Mouse (Mus musculus) liver, adult 10 weeks (tissue): ENCODE measurements around the gene Tbx5. TPM values are rescaled to one million over a fixed set of nuclear protein-coding genes. Genes with fewer than 3 reads are reported as not detected.

Experiments used
- polyA plus RNA-seq: library from polyadenylated mRNA; stranded (reverse); fragments of 350-450 nt; fragmentation: Illumina TruSeq; extraction: RNeasy Lipid Tissue Mini Kit (QIAGEN cat#74804); gene quantifications from one replicate; pipeline ENCODE4 v1.2.3, GENCODE M21; 2014; ENCODE audit warnings: low read depth, low replicate concordance

The Tbx5 gene
- not detected for polyA plus RNA-seq

GRCm38 (mm10) chr5:119832479-119832796 lies at the start of gene Tbx5:
TSS of gene Tbx5 (plus strand) at chr5:119832668.

Other genes with a start within 250 kb of the Tbx5 start
- gene Tbx3, start 162.0 kb upstream of the Tbx5 start, polyA plus RNA-seq = 20.3 TPM